Mouse (Mus musculus) lung, adult 2 months (tissue): ENCODE measurements around the gene Gm9048.
"Not testable (repeated sequence)": the region's sequence is repeated elsewhere in the genome, so short reads cannot be mapped to it uniquely, and the experiment has no call there.

Experiments used
- CTCF ChIP-seq: fragments of 200-500 bp; IDR thresholded peaks from 2 replicates; pipeline ENCODE4 v1.5.1; 2011; ENCODE audit warnings: mild to moderate bottlenecking, low read length, control low read depth; ENCODE audit not compliant: insufficient read depth
- POLR2A ChIP-seq: fragments of 200-500 bp; IDR thresholded peaks from 2 replicates; pipeline ENCODE4 v1.6.1; 2011; ENCODE audit warnings: low read depth, mild to moderate bottlenecking, control low read depth, low read length, borderline replicate concordance; ENCODE audit errors: extremely low read depth

GRCm38 (mm10) chr10:118337731-118338130 is 10.7 kb downstream of the Gm9048 start, which contains the start of gene Gm9045:
- TF ChIP-seq CTCF, POLR2A: not testable (repeated sequence)
